ENCODE assay signal across 8 mouse cellular contexts in genomic region chr7:6172006-6172649, GRCm38 (mm10). TPM values are rescaled to one million over a fixed set of nuclear protein-coding genes. Genes with fewer than 3 reads are reported as not detected.
DNase-seq lines count a peak whose midpoint lies in the region; ATAC-seq lines count a peak whose summit lies in the region.

Gene Zfp444, plus strand, starts transcription at chr7:6172226.

- peak; percentile 87 to 88 for ATAC-seq in hematopoietic stem cell, adult 5-6 weeks (replicated peaks in 1 of 2; ENCODE audit: insufficient read depth in 1 of 2, low FRiP score in 2 of 2, low TSS enrichment in 1 of 2, low read depth in 1 of 2, poor library complexity in 2 of 2, severe bottlenecking in 2 of 2)
- peak; percentile 96 for ATAC-seq in lung, embryonic 16.5 days (ENCODE audit: low read depth)

- no peaks in the 10 kb centered on the region for H3K27me3 ChIP-seq in lung, embryonic 16.5 days (ENCODE audit: control insufficient read depth, insufficient read depth, low read depth, low read length)

- WGBS in lung, embryonic 16.5 days: under 1% methylated on average over 37 of the region's 37 CpGs

- H3K4me2 ChIP-seq in lung, embryonic 16.5 days (ENCODE audit: low read depth, low read length): peak within 1 kb of the TSS; percentile 81

- peak within 1 kb of the TSS; percentile 79 for H3K4me3 ChIP-seq in lung, embryonic 16.5 days (ENCODE audit: low read length)

- peak within 1 kb of the TSS; percentile 92 for H3K27ac ChIP-seq in lung, embryonic 16.5 days (ENCODE audit: low read length)

- H3K4me1 ChIP-seq in lung, embryonic 16.5 days (replicated peaks; ENCODE audit: control insufficient read depth, insufficient read depth, low read length): peaks cover 4% of the 10 kb centered on the region

- DNase-seq in MEL-GATA-1-ER (ENCODE audit: extremely low read depth, low read depth): peak; percentile 99
- peak; percentile 98 for DNase-seq in cerebellum, adult 8-10 months
- peak; percentile 99 for DNase-seq in forelimb bud, embryonic 11.5 days (ENCODE audit: low read depth, low spot score)
- DNase-seq in layer of hippocampus, adult 9-10 months (ENCODE audit: low spot score): peak; percentile 99
- DNase-seq in ovary, postnatal 10 days (ENCODE audit: low spot score): peak; percentile 89
- peak; percentile 96 for DNase-seq in thymus, postnatal 10 days (ENCODE audit: low spot score in 2 of 2)

- no peaks in the 10 kb centered on the region for H3K9me3 ChIP-seq in lung, embryonic 16.5 days (ENCODE audit: control insufficient read depth, low read length)

- no peaks in the 10 kb centered on the region; the same call in 1 of the 2 replicates for H3K36me3 ChIP-seq in lung, embryonic 16.5 days (ENCODE audit: control insufficient read depth, insufficient read depth, low read length)

- peak within 1 kb of the TSS; percentile 87 for H3K9ac ChIP-seq in lung, embryonic 16.5 days (ENCODE audit: low read length)

RNA-seq across cellular contexts. Expression of gene Zfp444, which starts in this region (rescaled TPM):
- total RNA-seq in hematopoietic stem cell, adult 5-6 weeks (2017): 12.8 and 12.9 TPM in 2 replicates
- polyA plus RNA-seq in lung, embryonic 16.5 days (2015; fragmentation: Nextera tagmentation; extraction: Ambion mirVana): 48.4 and 53.1 TPM in 2 replicates

Comparison
In these comparisons a context has a peak if more than half of its experiments do, and no peak if none do; other contexts are left out.
1. Peak in every context shown above with its lines: DNase-seq, ATAC-seq, H3K4me3 ChIP-seq and H3K27ac ChIP-seq.